Mouse (Mus musculus) heart, embryonic 12.5 days (tissue): Measurements from ENCODE around the gene Agpat4. TPM values are rescaled to one million over a fixed set of nuclear protein-coding genes. Genes with fewer than 3 reads are reported as not detected.

Source experiments
- polyA plus RNA-seq: library from polyadenylated mRNA; unstranded; fragments of >200 nt; fragmentation: Nextera tagmentation; extraction: Ambion mirVana; gene quantifications from 2 replicates; pipeline ENCODE4 v1.2.1, GENCODE M21; 2016

The Agpat4 gene
- polyA plus RNA-seq, 1 experiment from 2014 or later = 21.1 TPM

Other genes starting within 250 kb of the Agpat4 start
- 42.9 and 47.4 TPM in 2 replicates for gene Map3k4, start 200.1 kb downstream of the Agpat4 start, polyA plus RNA-seq